Mouse (Mus musculus) heart, postnatal 0 days (tissue): ENCODE results near the gene Bivm. TPM values are rescaled to one million over a fixed set of nuclear protein-coding genes. Genes with fewer than 3 reads are reported as not detected.

Experiments used
- ATAC-seq: fragments of 200-750 bp; cut with Nextera tagmentation; 2 replicates; pipeline ENCODE4 v1.8.0; 2017; ENCODE audit warnings: low read depth, moderate number of reproducible peaks, moderate library complexity; ENCODE audit not compliant: insufficient read depth
- DNase-seq: peaks from one replicate; pipeline ENCODE4 v3.0.0-alpha.2; 2016; ENCODE audit warnings: low spot score
- H3K27ac ChIP-seq: fragments of 300-500 bp; sonication (generic); 2 replicates; pipeline ENCODE4 v1.5.1; 2014; ENCODE audit warnings: low read depth, mild to moderate bottlenecking
- H3K27me3 ChIP-seq: fragments of 300-500 bp; sonication (generic); 2 replicates; pipeline ENCODE4 v1.6.1; 2014; ENCODE audit warnings: low read length, mixed read lengths; ENCODE audit not compliant: control insufficient read depth, insufficient read depth
- H3K36me3 ChIP-seq: fragments of 300-500 bp; sonication (generic); replicated peaks from 2 replicates; pipeline ENCODE4 v1.6.1; 2014; ENCODE audit warnings: low read length, mixed read lengths; ENCODE audit not compliant: control insufficient read depth, insufficient read depth
- H3K4me1 ChIP-seq: fragments of 300-500 bp; sonication (generic); 2 replicates; pipeline ENCODE4 v1.6.1; 2014; ENCODE audit warnings: antibody characterized with exemption; ENCODE audit not compliant: control insufficient read depth, insufficient read depth
- H3K4me2 ChIP-seq: fragments of 300-500 bp; sonication (generic); 2 replicates; pipeline ENCODE4 v1.6.1; 2014; ENCODE audit warnings: low read depth, mild to moderate bottlenecking, low read length, moderate library complexity
- H3K4me3 ChIP-seq: fragments of 300-500 bp; sonication (generic); 2 replicates; pipeline ENCODE4 v1.5.1; 2014; ENCODE audit warnings: low read depth, low read length
- H3K9ac ChIP-seq: fragments of 300-500 bp; sonication (generic); replicated peaks from 2 replicates; pipeline ENCODE4 v1.6.1; 2014; ENCODE audit warnings: low read depth, low read length, mixed read lengths
- H3K9me3 ChIP-seq: fragments of 300-500 bp; sonication (generic); replicated peaks from 2 replicates; pipeline ENCODE4 v1.6.1; 2016; ENCODE audit warnings: low read length; ENCODE audit not compliant: control insufficient read depth
- CTCF ChIP-seq: IDR thresholded peaks from 2 replicates; pipeline ENCODE4 v1.5.1; 2016; ENCODE audit warnings: antibody characterized with exemption, control low read depth, low read depth
- EP300 ChIP-seq: IDR thresholded peaks from 2 replicates; pipeline ENCODE4 v1.6.1; 2016; ENCODE audit warnings: antibody characterized with exemption, low read depth
- WGBS: fragments of 180-500 bp; shearing (Covaris S2); extraction: QIAGEN DNeasy Blood & Tissue Kit; methylation state at CpG from one replicate; pipeline ENCODE4 v1.1.7; 2014; 5-methylcytosine and 5-hydroxymethylcytosine counted together
- polyA plus RNA-seq: library from polyadenylated mRNA; unstranded; fragments of >200 nt; fragmentation: Nextera tagmentation; extraction: Ambion mirVana; gene quantifications from 2 replicates; pipeline ENCODE4 v1.2.1, GENCODE M21; 2015
- total RNA-seq: library from RNA; depleted of rRNA; stranded (reverse); fragments of >200 nt; gene quantifications from 2 replicates; pipeline ENCODE4 v1.2.3, GENCODE M21; 2014; ENCODE audit warnings: low replicate concordance

Bivm gene
- total and polyA plus RNA-seq, 2 experiments from 2014 or later: 9.2 to 20.2 TPM

DNA sequence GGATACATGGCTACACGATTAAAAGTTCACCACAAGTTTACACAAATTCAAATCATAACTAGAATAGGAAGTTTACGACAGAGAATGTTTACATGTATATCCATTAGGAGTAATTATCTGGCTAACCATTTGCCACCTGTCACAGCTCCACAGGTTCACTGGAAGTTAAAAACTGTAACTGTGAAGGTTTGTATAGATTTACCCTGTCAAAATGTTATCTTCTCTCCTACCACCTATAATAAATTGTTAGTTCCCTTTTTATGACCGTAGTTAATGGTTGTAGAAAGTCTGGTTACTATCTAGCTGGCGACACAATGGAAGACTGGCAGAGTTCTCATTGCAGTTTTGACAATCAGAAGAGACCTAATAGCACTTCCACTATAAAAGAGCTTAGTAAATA lies 21.5 kb downstream of the Bivm start:
- H3K27me3 ChIP-seq: no peaks in the 10 kb centered on the region
- no peak for DNase-seq
- H3K27ac ChIP-seq: no peak overlapping the region
- H3K36me3 ChIP-seq: peaks cover 47% of the 10 kb centered on the region
- H3K9ac ChIP-seq: no peak overlapping the region
- no peak overlapping the region for H3K4me2 ChIP-seq
- no peak overlapping the region for H3K4me3 ChIP-seq
- no peaks in the 10 kb centered on the region for H3K9me3 ChIP-seq
- H3K4me1 ChIP-seq: no peaks in the 10 kb centered on the region
- ATAC-seq: no peak
- 81% methylated on average over 4 of the region's 4 CpGs for WGBS
- TF ChIP-seq CTCF: no peak
- no peak for TF ChIP-seq EP300

DNA sequence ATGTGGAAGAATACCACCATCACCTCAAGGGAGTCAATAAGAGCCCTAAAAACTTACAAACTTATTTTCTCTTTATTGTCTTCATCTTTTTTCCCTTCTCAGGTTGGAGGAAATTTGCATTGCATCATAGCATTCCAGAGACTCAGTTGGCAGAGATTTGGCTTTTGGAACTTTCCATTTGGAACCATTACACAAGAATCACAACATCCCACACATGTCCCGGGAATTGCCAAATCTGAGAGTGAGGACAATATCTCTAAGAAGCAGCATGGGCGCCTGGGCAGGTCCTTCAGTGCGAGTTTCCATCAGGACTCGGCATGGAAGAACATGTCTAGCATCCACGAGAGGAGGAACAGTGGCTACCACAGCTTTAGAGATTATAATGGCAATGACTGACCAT lies 24.0 kb downstream of the Bivm start:
- no peaks in the 10 kb centered on the region for H3K27me3 ChIP-seq
- no peak overlapping the region for H3K27ac ChIP-seq
- 79% methylated on average over 5 of the region's 5 CpGs for WGBS
- DNase-seq: no peak
- no peak overlapping the region for H3K4me2 ChIP-seq
- TF ChIP-seq EP300: no peak
- no peak for TF ChIP-seq CTCF
- H3K9me3 ChIP-seq: no peaks in the 10 kb centered on the region
- no peak for ATAC-seq
- no peak overlapping the region for H3K4me3 ChIP-seq
- H3K9ac ChIP-seq: no peak overlapping the region
- peaks cover 35% of the 10 kb centered on the region for H3K36me3 ChIP-seq
- H3K4me1 ChIP-seq: no peaks in the 10 kb centered on the region

DNA sequence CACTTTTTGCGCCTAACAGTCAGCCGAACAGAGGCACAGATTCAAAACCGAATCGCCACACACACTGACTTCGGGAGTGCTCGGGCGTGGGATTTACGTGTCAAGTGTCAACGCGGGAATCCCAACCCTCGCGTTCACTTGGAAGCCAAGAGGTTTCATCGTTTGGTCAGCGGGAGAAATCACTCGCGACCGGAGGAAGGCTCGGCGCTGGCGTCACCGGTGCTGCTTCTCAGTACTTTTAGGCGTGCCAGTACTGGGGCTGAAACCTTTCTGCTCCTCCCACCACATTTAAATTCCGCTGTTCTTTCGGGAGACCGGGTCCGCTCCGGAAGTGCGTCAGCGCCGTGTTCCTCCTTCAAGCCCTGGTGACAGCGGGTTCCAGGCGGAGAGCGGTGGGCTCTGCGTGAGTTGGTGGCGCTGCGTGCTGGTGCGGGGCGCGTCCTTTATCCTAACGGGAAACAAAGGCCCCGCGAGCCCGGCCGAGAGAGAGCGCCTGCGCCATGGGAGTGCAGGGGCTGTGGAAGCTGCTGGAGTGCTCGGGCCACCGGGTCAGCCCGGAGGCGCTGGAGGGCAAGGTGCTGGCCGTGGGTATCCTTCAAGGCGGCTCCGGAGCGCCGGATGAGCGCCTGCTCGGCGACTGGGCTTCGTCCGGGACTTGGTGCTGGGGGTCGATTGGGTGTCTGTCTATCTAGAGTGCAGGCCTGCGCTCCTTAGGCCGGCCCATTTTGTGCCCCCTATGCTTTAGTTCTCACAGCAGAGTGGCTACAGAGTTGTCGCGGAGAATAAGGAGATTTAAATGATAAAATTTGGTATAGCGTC lies 29.0 kb downstream of the Bivm start, which contains the start of gene Ercc5:
Ercc5 (plus strand) TSS at position 182 of the 819 bp plus-strand sequence.
- DNase-seq (peak; percentile 94), ATAC-seq (peak; percentile 96)
- Histone ChIP-seq H3K4me2 (peak within 1 kb of the TSS; percentile 66), H3K9me3 (no peaks in the 10 kb centered on the region), H3K4me1 (peaks cover 4% of the 10 kb centered on the region; the same call in 1 of the 2 replicates), H3K27me3 (no peaks in the 10 kb centered on the region), H3K4me3 (peak within 1 kb of the TSS; percentile 83), H3K36me3 (peaks cover 7% of the 10 kb centered on the region), H3K9ac (peak within 1 kb of the TSS; percentile 84), H3K27ac (peak within 1 kb of the TSS; percentile 93)
- no peak for TF ChIP-seq CTCF
- TF ChIP-seq EP300: peak; percentile 57; the same call in 1 of the 2 replicates
- whole genome bisulfite sequencing: under 1% methylated on average over 66 of the region's 66 CpGs

DNA sequence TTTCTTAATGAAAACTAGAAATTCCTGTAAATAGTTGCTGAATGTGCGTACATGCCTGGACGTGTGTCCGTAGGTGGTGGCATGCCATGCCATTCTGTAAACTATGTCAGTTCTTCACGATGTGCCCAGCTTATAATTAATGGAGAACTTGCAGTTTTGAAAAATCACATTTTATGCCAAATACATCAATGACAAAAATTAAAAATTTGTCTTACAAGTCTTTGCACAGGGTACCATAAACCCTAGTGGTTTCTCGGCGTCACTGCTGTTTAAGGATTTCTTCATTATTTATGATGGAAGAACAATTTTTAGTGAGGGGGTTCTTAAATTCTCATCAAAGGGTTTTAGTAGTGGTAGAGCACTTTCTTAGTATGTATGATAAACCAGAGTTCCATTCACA lies 29.9 kb downstream of the Bivm start:
- peak overlapping the region; percentile 83 for H3K4me3 ChIP-seq
- 38% methylated on average over 6 of the region's 6 CpGs for WGBS
- H3K4me2 ChIP-seq: peak overlapping the region; percentile 66
- ATAC-seq (no peak), DNase-seq (no peak)
- H3K4me1 ChIP-seq: peaks cover 4% of the 10 kb centered on the region; the same call in 1 of the 2 replicates
- no peaks in the 10 kb centered on the region for H3K27me3 ChIP-seq
- 0 out of 2 replicates have a peak overlapping the region, but pooled peaks have one; percentile 93 for H3K27ac ChIP-seq
- H3K36me3 ChIP-seq: no peaks in the 10 kb centered on the region
- H3K9me3 ChIP-seq: no peaks in the 10 kb centered on the region
- TF ChIP-seq CTCF (0 out of 2 replicates have a peak, but pooled peaks have one; percentile 1), EP300 (no peak)
- peak overlapping the region; percentile 84 for H3K9ac ChIP-seq

DNA sequence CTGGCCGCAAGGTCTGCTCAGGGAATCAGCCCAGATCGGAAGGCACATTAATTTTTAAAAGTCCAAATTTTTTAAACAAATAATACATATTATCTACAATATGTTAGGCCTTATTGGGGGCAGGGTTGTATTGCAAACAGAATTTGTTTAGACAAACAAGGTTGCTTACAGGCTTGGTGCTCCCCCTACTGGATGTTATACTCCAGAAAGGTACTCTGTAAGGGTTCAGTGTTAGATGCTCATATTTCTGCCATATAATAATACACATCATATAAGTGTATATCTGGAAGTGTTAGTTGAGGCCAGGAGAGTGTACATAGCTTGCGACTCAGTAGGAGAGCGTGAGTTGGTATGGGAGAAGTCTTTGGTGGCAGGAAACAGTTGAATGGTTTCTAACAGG lies 36.5 kb downstream of the Bivm start:
- no peak overlapping the region for H3K4me2 ChIP-seq
- ATAC-seq (no peak), DNase-seq (no peak)
- 96% methylated on average over 4 of the region's 4 CpGs for WGBS
- no peaks in the 10 kb centered on the region for H3K27me3 ChIP-seq
- no peaks in the 10 kb centered on the region for H3K9me3 ChIP-seq
- TF ChIP-seq CTCF (peak; percentile 12; the same call in 1 of the 2 replicates), EP300 (no peak)
- no peak overlapping the region for H3K4me3 ChIP-seq
- no peaks in the 10 kb centered on the region for H3K4me1 ChIP-seq
- no peak overlapping the region for H3K27ac ChIP-seq
- H3K36me3 ChIP-seq: peaks cover 25% of the 10 kb centered on the region
- no peak overlapping the region for H3K9ac ChIP-seq
